Mouse (Mus musculus) heart, adult 2 months (tissue): ENCODE data around the gene Slc6a8. TPM values are rescaled to one million over a fixed set of nuclear protein-coding genes. Genes with fewer than 3 reads are reported as not detected.

Source experiments
- DNase-seq, 2 experiments: peaks; one replicate each; pipeline ENCODE4 v3.0.0; 2021
- H3K27ac ChIP-seq: fragments of 200-600 bp; 2 replicates; pipeline ENCODE4 v1.8.1; 2022
- H3K27me3 ChIP-seq: fragments of 200-500 bp; 2 replicates; pipeline ENCODE4 v1.6.1; 2012; ENCODE audit warnings: mild to moderate bottlenecking, low read length, inconsistent platforms, mixed read lengths; ENCODE audit not compliant: control insufficient read depth, insufficient read depth
- H3K36me3 ChIP-seq: fragments of 200-500 bp; 2 replicates; pipeline ENCODE4 v1.6.1; 2012; ENCODE audit warnings: low read length, inconsistent platforms; ENCODE audit not compliant: control insufficient read depth, insufficient read depth
- H3K4me1 ChIP-seq: fragments of 200-500 bp; 2 replicates; pipeline ENCODE4 v1.6.1; 2011; ENCODE audit warnings: low read length; ENCODE audit not compliant: control insufficient read depth, insufficient read depth
- H3K4me3 ChIP-seq: fragments of 200-600 bp; 2 replicates; pipeline ENCODE4 v1.8.1; 2022
- H3K79me2 ChIP-seq: fragments of 200-500 bp; replicated peaks from 2 replicates; pipeline ENCODE4 v1.6.1; 2012; ENCODE audit warnings: mild to moderate bottlenecking, inconsistent platforms, low read length, moderate library complexity, mixed read lengths; ENCODE audit not compliant: control insufficient read depth, insufficient read depth
- H3K9ac ChIP-seq: fragments of 200-500 bp; 2 replicates; pipeline ENCODE4 v1.6.1; 2012; ENCODE audit warnings: low read depth, mild to moderate bottlenecking, control low read depth, inconsistent platforms, low read length, mixed read lengths
- CTCF ChIP-seq: fragments of 200-600 bp; IDR thresholded peaks from 2 replicates; pipeline ENCODE4 v1.8.1; 2022; ENCODE audit warnings: antibody characterized with exemption, mild to moderate bottlenecking, moderate library complexity
- EP300 ChIP-seq: fragments of 200-500 bp; IDR thresholded peaks from 2 replicates; pipeline ENCODE4 v1.6.1; 2011; ENCODE audit warnings: low read depth, low read length, control low read depth; ENCODE audit not compliant: insufficient read depth
- POLR2A ChIP-seq: fragments of 200-500 bp; IDR thresholded peaks from 2 replicates; pipeline ENCODE4 v1.6.1; 2011; ENCODE audit warnings: mild to moderate bottlenecking, low read depth, low read length, control low read depth; ENCODE audit not compliant: insufficient read depth
- WGBS: fragments of 180-500 bp; shearing (Covaris S2); methylation state at CpG from one replicate; pipeline ENCODE4 v1.1.7; 2018; 5-methylcytosine and 5-hydroxymethylcytosine counted together
- intact Hi-C: fragments of 180-260 bp; cut with DNase I; formaldehyde crosslinking; loops from one replicate; pipeline ENCODE4 v1.15.1; 2025
- polyA plus RNA-seq: library from polyadenylated mRNA; depleted of rRNA; stranded (reverse); fragments of >200 nt; gene quantifications from 2 replicates; pipeline ENCODE4 v1.2.3, GENCODE M21; 2012
- total RNA-seq, 2 experiments: library from RNA; stranded (reverse); gene quantifications; 2 replicates each; pipeline ENCODE4 v1.2.3; 2021

The Slc6a8 gene
- total and polyA plus RNA-seq, 3 experiments, result 155 to 179 (median 155) TPM

- H3K36me3 ChIP-seq, result peaks cover 2% of the 10 kb centered on the region; the same call in 1 of the 2 replicates
- TF ChIP-seq POLR2A (no peak; the same call in 1 of the 2 replicates), EP300 (no peak), CTCF (no peak)
- H3K79me2 ChIP-seq, result no peaks in the 10 kb centered on the region
- H3K9ac ChIP-seq, result peak overlapping the region; percentile 95
- H3K4me1 ChIP-seq, result peaks cover 4% of the 10 kb centered on the region
- peak overlapping the region; percentile 57 for H3K4me3 ChIP-seq
- H3K27ac ChIP-seq, result peak overlapping the region; percentile 90
- WGBS, result 36% methylated on average over 20 of the region's 20 CpGs
- intact Hi-C loops, result loop anchor here (2.0 to 5.0 kb wide), 4 partner anchors 17 to 273 kb away; partner anchors contain the start of genes Abcd1, Bcap31, Idh3g and Ssr4
- H3K27me3 ChIP-seq, result no peaks in the 10 kb centered on the region
- DNase-seq, result peak; percentile 41 to 46
Measured at GRCm38 (mm10) chrX:73673968-73674661, 1.2 kb downstream of the Slc6a8 start.

- Histone ChIP-seq H3K4me1 (peaks cover 4% of the 10 kb centered on the region), H3K27me3 (no peaks in the 10 kb centered on the region), H3K36me3 (peaks cover 2% of the 10 kb centered on the region; the same call in 1 of the 2 replicates), H3K79me2 (no peaks in the 10 kb centered on the region), H3K9ac (peak overlapping the region; percentile 95; the same call in 1 of the 2 replicates), H3K27ac (no peak overlapping the region; the same call in 1 of the 2 replicates), H3K4me3 (peak overlapping the region; percentile 57; the same call in 1 of the 2 replicates)
- WGBS, result 46% methylated on average over 2 of the region's 2 CpGs
- intact Hi-C loops, result loop anchor here (2.0 kb wide), 1 partner anchor 16 kb away; no protein-coding TSS in a partner anchor
- DNase-seq, result no peak
- no peak for TF ChIP-seq POLR2A
- no peak for TF ChIP-seq CTCF
- no peak for TF ChIP-seq EP300
Measured at GRCm38 (mm10) chrX:73675231-73675630, 2.3 kb downstream of the Slc6a8 start.

GRCm38 (mm10) chrX:73676668-73677067 is 3.7 kb downstream of the Slc6a8 start:
- intact Hi-C loops, result no loop called here
- Histone ChIP-seq H3K27ac (no peak overlapping the region), H3K9ac (no peak overlapping the region), H3K4me1 (peaks cover 4% of the 10 kb centered on the region), H3K4me3 (no peak overlapping the region), H3K36me3 (peaks cover 2% of the 10 kb centered on the region; the same call in 1 of the 2 replicates), H3K79me2 (no peaks in the 10 kb centered on the region), H3K27me3 (no peaks in the 10 kb centered on the region)
- no peak for TF ChIP-seq POLR2A
- TF ChIP-seq CTCF, result no peak
- no peak for TF ChIP-seq EP300
- 83% methylated on average over 4 of the region's 4 CpGs for WGBS
- no peak for DNase-seq

DNA sequence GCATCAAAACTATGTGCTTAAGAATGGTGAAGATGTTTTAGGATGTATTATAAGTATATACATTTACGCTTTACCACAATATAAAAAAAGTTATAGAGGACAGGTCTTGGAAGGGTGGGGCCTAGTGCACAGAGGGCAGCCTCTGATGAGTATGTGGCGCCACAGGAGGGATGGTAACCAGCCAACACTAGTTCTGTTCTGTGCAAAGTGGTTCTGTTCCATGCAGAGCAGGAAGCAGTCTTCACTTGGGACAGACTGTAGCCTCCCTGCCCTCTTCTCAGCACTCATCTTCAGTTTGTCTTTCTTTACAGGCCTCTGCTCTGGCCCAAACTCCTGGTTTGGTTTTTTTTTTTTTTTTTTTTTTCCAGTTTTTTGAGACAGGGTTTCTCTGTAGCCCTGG is 11.2 kb downstream of the Slc6a8 start:
- Histone ChIP-seq H3K4me1 (peaks cover 6% of the 10 kb centered on the region), H3K4me3 (no peak overlapping the region), H3K79me2 (no peaks in the 10 kb centered on the region), H3K9ac (no peak overlapping the region), H3K27ac (no peak overlapping the region), H3K27me3 (no peaks in the 10 kb centered on the region), H3K36me3 (peaks cover 6% of the 10 kb centered on the region; the same call in 1 of the 2 replicates)
- WGBS, result 85% methylated on average over 2 of the region's 2 CpGs
- TF ChIP-seq POLR2A (no peak), EP300 (no peak), CTCF (no peak)
- no peak for DNase-seq
- intact Hi-C loops, result no loop called here

GRCm38 (mm10) chrX:73684978-73685377 is 12.0 kb downstream of the Slc6a8 start:
- peak overlapping the region; percentile 74 for H3K27ac ChIP-seq
- peaks cover 6% of the 10 kb centered on the region; the same call in 1 of the 2 replicates for H3K36me3 ChIP-seq
- no peak overlapping the region for H3K9ac ChIP-seq
- H3K79me2 ChIP-seq, result no peaks in the 10 kb centered on the region
- intact Hi-C loops, result no loop called here
- H3K27me3 ChIP-seq, result no peaks in the 10 kb centered on the region
- peaks cover 6% of the 10 kb centered on the region for H3K4me1 ChIP-seq
- DNase-seq, result no peak
- no peak for TF ChIP-seq POLR2A
- no peak for TF ChIP-seq CTCF
- TF ChIP-seq EP300, result no peak
- no peak overlapping the region for H3K4me3 ChIP-seq

GRCm38 (mm10) chrX:73685629-73686028 is 12.7 kb downstream of the Slc6a8 start:
- no peak overlapping the region for H3K9ac ChIP-seq
- H3K4me1 ChIP-seq, result peaks cover 6% of the 10 kb centered on the region
- H3K27me3 ChIP-seq, result no peaks in the 10 kb centered on the region
- H3K4me3 ChIP-seq, result no peak overlapping the region
- H3K36me3 ChIP-seq, result peaks cover 6% of the 10 kb centered on the region; the same call in 1 of the 2 replicates
- H3K79me2 ChIP-seq, result no peaks in the 10 kb centered on the region
- 40% methylated on average over 3 of the region's 3 CpGs for WGBS
- TF ChIP-seq EP300 (no peak), CTCF (no peak), POLR2A (no peak)
- H3K27ac ChIP-seq, result peak overlapping the region; percentile 74
- intact Hi-C loops, result no loop called here
- peak in 1 of 2 experiments; percentile 50 for DNase-seq
